Mouse (Mus musculus) frontal cortex, adult 2 months (tissue): ENCODE results near the gene Olfr159. TPM values are rescaled to one million over a fixed set of nuclear protein-coding genes. Genes with fewer than 3 reads are reported as not detected.

ENCODE experiments used
- DNase-seq, 2 experiments: peaks; one replicate each; pipeline ENCODE4 v3.0.0; 2022; ENCODE audit warnings: low spot score in 1 of 2; ENCODE audit errors: extremely low spot score in 1 of 2
- polyA plus RNA-seq: library from polyadenylated mRNA; depleted of rRNA; stranded (reverse); fragments of >200 nt; gene quantifications from 2 replicates; pipeline ENCODE4 v1.2.3, GENCODE M21; 2012; rRNA removed

Olfr159 gene
- polyA plus RNA-seq, 1 experiment = not detected

- no peak for DNase-seq
Observed at GRCm38 (mm10) chr4:43730750-43731297, 40.0 kb downstream of the Olfr159 start.

- no peak for DNase-seq
Observed at GRCm38 (mm10) chr4:43729794-43730550, 40.8 kb downstream of the Olfr159 start, which contains the start of gene Spaar. TSS of gene Spaar (plus strand) at chr4:43730034.

GRCm38 (mm10) chr4:43729126-43729525 is 41.7 kb downstream of the Olfr159 start:
- DNase-seq = no peak

GRCm38 (mm10) chr4:43728576-43728954 is 42.2 kb downstream of the Olfr159 start:
- DNase-seq = no peak

- DNase-seq = no peak
Observed at GRCm38 (mm10) chr4:43727718-43728575, 42.9 kb downstream of the Olfr159 start.

GRCm38 (mm10) chr4:43726995-43727394 is 43.8 kb downstream of the Olfr159 start, which contains the start of gene Hrct1:
TSS of gene Hrct1 (plus strand) at chr4:43727188.
- DNase-seq = peak; percentile 36 to 53

- no peak for DNase-seq
Observed at GRCm38 (mm10) chr4:43726228-43726993, 44.4 kb downstream of the Olfr159 start.

- peak in 1 of 2 experiments; percentile 44 for DNase-seq
Observed at GRCm38 (mm10) chr4:43724764-43725163, 46.0 kb downstream of the Olfr159 start.

- DNase-seq = peak in 1 of 2 experiments; percentile 36
Observed at GRCm38 (mm10) chr4:43722191-43722590, 48.6 kb downstream of the Olfr159 start.

GRCm38 (mm10) chr4:43720491-43721228 is 50.1 kb downstream of the Olfr159 start:
- DNase-seq = no peak

Other genes starting within 250 kb of the Olfr159 start
- gene Tpm2, start 247.2 kb downstream of the Olfr159 start, polyA plus RNA-seq = 11.8 and 15.7 TPM in 2 replicates
- 59.9 and 78.4 TPM in 2 replicates for gene Creb3, start 208.7 kb downstream of the Olfr159 start, polyA plus RNA-seq
- gene Tln1, start 208.3 kb downstream of the Olfr159 start, polyA plus RNA-seq = 42.4 and 43.2 TPM in 2 replicates
- gene Rgp1, start 192.3 kb downstream of the Olfr159 start, polyA plus RNA-seq = 35.5 and 39.6 TPM in 2 replicates
- 85.8 and 91.4 TPM in 2 replicates for gene Gba2, start 192.1 kb downstream of the Olfr159 start, polyA plus RNA-seq
- not detected in 2 replicates for gene Msmp, start 186.5 kb downstream of the Olfr159 start, polyA plus RNA-seq
- 119 and 122 TPM in 2 replicates for gene Npr2, start 139.1 kb downstream of the Olfr159 start, polyA plus RNA-seq
- gene Spag8, start 117.4 kb downstream of the Olfr159 start, polyA plus RNA-seq = 2.1 and 2.6 TPM in 2 replicates
- 75.8 and 81.1 TPM in 2 replicates for gene Hint2, start 114.5 kb downstream of the Olfr159 start, polyA plus RNA-seq
- 35.5 and 38.0 TPM in 2 replicates for gene Tmem8b, start 102.0 kb downstream of the Olfr159 start, polyA plus RNA-seq
- 0.88 and 0.94 TPM in 2 replicates for gene Fam221b, start 101.9 kb downstream of the Olfr159 start, polyA plus RNA-seq
- gene Olfr70, start 70.2 kb downstream of the Olfr159 start, polyA plus RNA-seq = not detected in 2 replicates
- gene Olfr71, start 60.8 kb downstream of the Olfr159 start, polyA plus RNA-seq = not detected in 2 replicates
- gene Hrct1, start 43.8 kb downstream of the Olfr159 start, polyA plus RNA-seq = 1.9 and 2.8 TPM in 2 replicates
- 0.97 and 1.2 TPM in 2 replicates for gene Spaar, start 41.0 kb downstream of the Olfr159 start, polyA plus RNA-seq
- gene Olfr156, start 52.9 kb upstream of the Olfr159 start, polyA plus RNA-seq = not detected in 2 replicates
- gene Olfr157, start 69.2 kb upstream of the Olfr159 start, polyA plus RNA-seq = not detected in 2 replicates
- 0.08 TPM in 1 of 2 replicates, not detected in the other for gene Olfr155, start 80.6 kb upstream of the Olfr159 start, polyA plus RNA-seq
- gene Reck, start 104.5 kb upstream of the Olfr159 start, polyA plus RNA-seq = 12.5 and 13.4 TPM in 2 replicates
- gene Glipr2, start 186.4 kb upstream of the Olfr159 start, polyA plus RNA-seq = 4.6 and 5.4 TPM in 2 replicates
- 0.06 TPM in 1 of 2 replicates, not detected in the other for gene Ccin, start 212.5 kb upstream of the Olfr159 start, polyA plus RNA-seq
- gene Clta, start 233.4 kb upstream of the Olfr159 start, polyA plus RNA-seq = 440 and 454 TPM in 2 replicates